Mouse (Mus musculus) heart, postnatal 0 days (tissue): ENCODE measurements around the gene Arhgef28. TPM values are rescaled to one million over a fixed set of nuclear protein-coding genes. Genes with fewer than 3 reads are reported as not detected.

Experiments
- ATAC-seq: fragments of 200-750 bp; cut with Nextera tagmentation; 2 replicates; pipeline ENCODE4 v1.8.0; 2017; ENCODE audit warnings: low read depth, moderate number of reproducible peaks, moderate library complexity; ENCODE audit not compliant: insufficient read depth
- DNase-seq: peaks from one replicate; pipeline ENCODE4 v3.0.0-alpha.2; 2016; ENCODE audit warnings: low spot score
- H3K27ac ChIP-seq: fragments of 300-500 bp; sonication (generic); 2 replicates; pipeline ENCODE4 v1.5.1; 2014; ENCODE audit warnings: low read depth, mild to moderate bottlenecking
- H3K27me3 ChIP-seq: fragments of 300-500 bp; sonication (generic); 2 replicates; pipeline ENCODE4 v1.6.1; 2014; ENCODE audit warnings: low read length, mixed read lengths; ENCODE audit not compliant: control insufficient read depth, insufficient read depth
- H3K36me3 ChIP-seq: fragments of 300-500 bp; sonication (generic); replicated peaks from 2 replicates; pipeline ENCODE4 v1.6.1; 2014; ENCODE audit warnings: low read length, mixed read lengths; ENCODE audit not compliant: control insufficient read depth, insufficient read depth
- H3K4me1 ChIP-seq: fragments of 300-500 bp; sonication (generic); 2 replicates; pipeline ENCODE4 v1.6.1; 2014; ENCODE audit warnings: antibody characterized with exemption; ENCODE audit not compliant: control insufficient read depth, insufficient read depth
- H3K4me2 ChIP-seq: fragments of 300-500 bp; sonication (generic); 2 replicates; pipeline ENCODE4 v1.6.1; 2014; ENCODE audit warnings: low read depth, mild to moderate bottlenecking, low read length, moderate library complexity
- H3K4me3 ChIP-seq: fragments of 300-500 bp; sonication (generic); 2 replicates; pipeline ENCODE4 v1.5.1; 2014; ENCODE audit warnings: low read depth, low read length
- H3K9ac ChIP-seq: fragments of 300-500 bp; sonication (generic); replicated peaks from 2 replicates; pipeline ENCODE4 v1.6.1; 2014; ENCODE audit warnings: low read depth, low read length, mixed read lengths
- H3K9me3 ChIP-seq: fragments of 300-500 bp; sonication (generic); replicated peaks from 2 replicates; pipeline ENCODE4 v1.6.1; 2016; ENCODE audit warnings: low read length; ENCODE audit not compliant: control insufficient read depth
- CTCF ChIP-seq: IDR thresholded peaks from 2 replicates; pipeline ENCODE4 v1.5.1; 2016; ENCODE audit warnings: antibody characterized with exemption, control low read depth, low read depth
- EP300 ChIP-seq: IDR thresholded peaks from 2 replicates; pipeline ENCODE4 v1.6.1; 2016; ENCODE audit warnings: antibody characterized with exemption, low read depth
- WGBS: fragments of 180-500 bp; shearing (Covaris S2); extraction: QIAGEN DNeasy Blood & Tissue Kit; methylation state at CpG from one replicate; pipeline ENCODE4 v1.1.7; 2014; 5-methylcytosine and 5-hydroxymethylcytosine counted together
- polyA plus RNA-seq: library from polyadenylated mRNA; unstranded; fragments of >200 nt; fragmentation: Nextera tagmentation; extraction: Ambion mirVana; gene quantifications from 2 replicates; pipeline ENCODE4 v1.2.1, GENCODE M21; 2015
- total RNA-seq: library from RNA; depleted of rRNA; stranded (reverse); fragments of >200 nt; gene quantifications from 2 replicates; pipeline ENCODE4 v1.2.3, GENCODE M21; 2014; ENCODE audit warnings: low replicate concordance; rRNA removed

The Arhgef28 gene
- total and polyA plus RNA-seq, 2 experiments from 2014 or later = 6.9 to 10.5 TPM

DNA sequence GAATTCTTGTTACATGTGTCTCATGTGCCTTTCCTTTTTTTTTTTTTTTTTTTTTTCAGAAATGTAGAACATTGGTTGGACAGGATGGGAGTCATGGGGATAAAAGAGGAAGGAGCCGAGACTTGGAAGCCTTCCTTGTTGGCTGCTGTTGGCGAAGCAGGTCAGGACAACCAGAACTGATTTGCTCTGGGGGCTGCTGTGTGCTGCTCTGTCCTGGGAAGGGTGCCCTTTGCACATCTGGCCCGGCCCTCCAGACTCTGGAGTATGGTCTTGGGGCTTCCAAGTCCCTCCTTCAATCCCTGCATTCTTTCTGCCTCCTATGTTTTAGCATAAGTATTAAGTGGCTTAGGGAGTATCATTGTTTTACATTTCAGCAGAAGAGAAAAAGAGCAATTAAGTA, 347.2 kb downstream of the Arhgef28 start:
- Histone ChIP-seq H3K4me1 (peaks cover 11% of the 10 kb centered on the region), H3K36me3 (no peaks in the 10 kb centered on the region), H3K27ac (no peak overlapping the region), H3K9me3 (no peaks in the 10 kb centered on the region), H3K4me2 (no peak overlapping the region), H3K9ac (no peak overlapping the region), H3K4me3 (no peak overlapping the region), H3K27me3 (no peaks in the 10 kb centered on the region)
- ATAC-seq (peak; percentile 50), DNase-seq (peak; percentile 10)
- TF ChIP-seq EP300 (no peak), CTCF (no peak)
- WGBS = 60% methylated on average over 3 of the region's 3 CpGs

- Histone ChIP-seq H3K27ac (no peak overlapping the region), H3K4me3 (no peak overlapping the region), H3K9ac (no peak overlapping the region), H3K27me3 (no peaks in the 10 kb centered on the region), H3K9me3 (no peaks in the 10 kb centered on the region), H3K4me1 (peaks cover 14% of the 10 kb centered on the region), H3K4me2 (no peak overlapping the region), H3K36me3 (no peaks in the 10 kb centered on the region)
- ATAC-seq (no peak), DNase-seq (peak; percentile 7)
- WGBS = 44% methylated on average over 6 of the region's 6 CpGs
- no peak for TF ChIP-seq CTCF
- no peak for TF ChIP-seq EP300
Measured at GRCm38 (mm10) chr13:97857860-97858259, 348.4 kb downstream of the Arhgef28 start.

DNA sequence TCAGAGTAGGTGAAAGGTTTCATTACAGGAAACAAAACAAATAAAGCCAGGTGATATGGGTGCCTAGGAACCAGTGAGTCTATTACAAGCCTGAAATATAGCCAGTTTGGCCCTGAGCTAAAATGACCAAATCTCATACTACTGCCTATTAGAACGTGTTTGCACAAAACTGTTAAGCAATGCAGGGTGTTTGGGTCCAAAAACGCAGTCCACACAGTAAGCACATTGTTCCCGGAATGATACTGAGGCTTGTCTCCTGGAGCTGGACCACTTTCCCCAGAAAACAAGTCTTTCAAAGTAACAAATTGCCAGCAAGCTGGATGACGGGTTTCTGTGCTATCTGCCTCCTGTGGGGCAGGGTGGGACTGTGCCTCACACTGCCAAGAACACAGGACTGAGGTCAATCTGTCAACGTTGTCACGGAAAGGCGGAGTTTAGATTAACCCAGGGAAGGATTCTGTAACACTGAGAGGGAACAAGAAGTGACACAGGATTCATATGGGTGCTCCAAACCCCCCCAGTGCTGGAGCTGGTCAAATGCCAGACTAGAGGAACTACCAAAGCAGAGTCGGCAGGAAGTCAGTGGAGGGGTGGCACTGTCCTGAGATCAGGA, 352.8 kb downstream of the Arhgef28 start:
- no peaks in the 10 kb centered on the region for H3K36me3 ChIP-seq
- no peak overlapping the region for H3K4me2 ChIP-seq
- DNase-seq (peak; percentile 71), ATAC-seq (peak; percentile 88)
- no peak overlapping the region for H3K4me3 ChIP-seq
- TF ChIP-seq CTCF (no peak; the same call in 1 of the 2 replicates), EP300 (no peak)
- 19% methylated on average over 8 of the region's 8 CpGs for WGBS
- H3K27ac ChIP-seq = 0 out of 2 replicates have a peak overlapping the region, but pooled peaks have one; percentile 34
- H3K9ac ChIP-seq = no peak overlapping the region
- no peaks in the 10 kb centered on the region for H3K9me3 ChIP-seq
- peaks cover 14% of the 10 kb centered on the region for H3K4me1 ChIP-seq
- no peaks in the 10 kb centered on the region for H3K27me3 ChIP-seq

Other genes with a start within 250 kb of the Arhgef28 start
- gene Utp15, start 56.6 kb upstream of the Arhgef28 start, total RNA-seq = 8.5 and 13.9 TPM in 2 replicates
- 6.5 and 7.7 TPM in 2 replicates for gene Utp15, start 56.6 kb upstream of the Arhgef28 start, polyA plus RNA-seq
- gene Ankra2, start 56.6 kb upstream of the Arhgef28 start, total RNA-seq = 12.3 and 40.9 TPM in 2 replicates
- gene Ankra2, start 56.6 kb upstream of the Arhgef28 start, polyA plus RNA-seq = 18.5 and 19.3 TPM in 2 replicates
- gene Gm21976, start 73.4 kb upstream of the Arhgef28 start, total RNA-seq = not detected in 2 replicates
- gene Gm21976, start 73.4 kb upstream of the Arhgef28 start, polyA plus RNA-seq = 0.16 TPM in 1 of 2 replicates, not detected in the other
- 208 and 210 TPM in 2 replicates for gene Btf3, start 110.6 kb upstream of the Arhgef28 start, total RNA-seq
- gene Btf3, start 110.6 kb upstream of the Arhgef28 start, polyA plus RNA-seq = 384 and 393 TPM in 2 replicates
- gene Foxd1, start 147.8 kb upstream of the Arhgef28 start, total RNA-seq = not detected in 2 replicates
- gene Foxd1, start 147.8 kb upstream of the Arhgef28 start, polyA plus RNA-seq = not detected in 2 replicates